Mouse (Mus musculus) ES-E14 (cell line): ENCODE data around the gene Eomes.

Experiments
- HCFC1 ChIP-seq: IDR thresholded peaks from 2 replicates; pipeline ENCODE4 v1.6.1; 2012; ENCODE audit warnings: low read length, inconsistent platforms, borderline replicate concordance; ENCODE audit not compliant: insufficient read depth
- MAFK ChIP-seq: IDR thresholded peaks from 2 replicates; pipeline ENCODE4 v1.6.1; 2014; ENCODE audit warnings: mild to moderate bottlenecking, low read depth, low read length, inconsistent platforms; ENCODE audit not compliant: insufficient read depth
- ZC3H11A ChIP-seq: IDR thresholded peaks from 2 replicates; pipeline ENCODE4 v1.6.1; 2012; ENCODE audit warnings: low read depth, mild to moderate bottlenecking, inconsistent platforms, low read length, borderline replicate concordance

GRCm38 (mm10) chr9:118508601-118509000 lies 30.6 kb downstream of the Eomes start:
- TF ChIP-seq HCFC1 (no peak), ZC3H11A (no peak), MAFK (no peak)
